ENCODE assay signal across 20 mouse cellular contexts in the genomic region with DNA sequence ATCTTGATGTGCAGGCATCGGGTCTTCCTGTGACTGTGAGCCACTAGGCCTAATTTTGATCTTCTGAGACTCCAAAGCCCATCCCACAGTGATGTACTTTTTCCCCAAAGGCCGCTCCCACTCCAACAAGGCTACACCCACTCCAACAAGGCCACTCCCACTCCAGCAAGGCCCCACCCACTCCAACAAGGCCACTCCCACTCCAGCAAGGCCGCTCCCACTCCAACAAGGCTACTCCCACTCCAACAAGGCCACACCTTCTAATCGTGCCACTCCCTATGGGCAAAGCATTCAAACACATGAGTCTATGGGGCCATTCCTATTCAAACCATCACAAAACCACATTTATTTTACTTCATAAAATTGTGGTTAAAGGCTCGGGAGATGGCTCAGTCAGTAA.
DNase-seq lines count a peak whose midpoint lies in the region; ATAC-seq and TF ChIP-seq lines count a peak whose summit lies in the region.
"Had no signal": no experiment of that assay in that cellular context is flagged by ENCODE, and none has a peak within 500 bp of the region (broad histone marks: within the 10 kb centered on the region; RNA-seq: fewer than 3 reads in every experiment).

No protein-coding gene starts in this region.

- no peak overlapping the region for H3K4me2 ChIP-seq in liver, postnatal 0 days (ENCODE audit: low read depth, low read length)
- no peak overlapping the region for H3K4me2 ChIP-seq in liver, embryonic 14.5 days (ENCODE audit: low read depth)
- H3K4me2 ChIP-seq in forebrain, embryonic 14.5 days (ENCODE audit: low read length): no peak overlapping the region
- no peak overlapping the region for H3K4me2 ChIP-seq in forebrain, embryonic 15.5 days (replicated peaks)
- H3K4me2 ChIP-seq: embryonic facial prominence, embryonic 15.5 days; heart, embryonic 13.5 days; hindbrain, embryonic 15.5 days had no signal

- no peak for TF ChIP-seq CTCF in liver, postnatal 0 days (IDR thresholded peaks at IDR 0.05; ENCODE audit: low read depth)
- no peak for TF ChIP-seq CTCF in liver, embryonic 14.5 days (IDR thresholded peaks at IDR 0.05; ENCODE audit: low read depth)

- no peak overlapping the region for H3K4me3 ChIP-seq in liver, postnatal 0 days (ENCODE audit: low read depth, low read length)
- no peak overlapping the region for H3K4me3 ChIP-seq in liver, embryonic 14.5 days (ENCODE audit: insufficient read depth in 1 of 2, low read depth in 2 of 2, low read length in 2 of 2)
- H3K4me3 ChIP-seq in forebrain, embryonic 14.5 days (ENCODE audit: low read depth, low read length): no peak overlapping the region
- no peak overlapping the region for H3K4me3 ChIP-seq in forebrain, embryonic 15.5 days
- H3K4me3 ChIP-seq: embryonic facial prominence, embryonic 15.5 days; erythroblast, embryonic 14.5 days; gastrocnemius, adult 2 months; heart, embryonic 13.5 days; hindbrain, embryonic 15.5 days had no signal

- no peak for ATAC-seq in liver, postnatal 0 days
- peak; percentile 61; the same call in 1 of the 2 replicates for ATAC-seq in erythroid progenitor cell, adult 5-6 weeks (replicated peaks; ENCODE audit: low FRiP score, poor library complexity, severe bottlenecking)
- ATAC-seq in liver, embryonic 14.5 days (ENCODE audit: insufficient read depth): peak; percentile 53; the same call in 1 of the 2 replicates
- ATAC-seq in forebrain, embryonic 14.5 days: no peak
- no peak for ATAC-seq in forebrain, embryonic 15.5 days (replicated peaks)
- ATAC-seq in CD4-positive, CD25-positive, alpha-beta regulatory T cell, adult 4 months: no peak

- H3K4me1 ChIP-seq in liver, postnatal 0 days (ENCODE audit: insufficient read depth): no peaks in the 10 kb centered on the region
- no peaks in the 10 kb centered on the region; a peak in 1 of 4 replicates for H3K4me1 ChIP-seq in liver, embryonic 14.5 days (replicated peaks; ENCODE audit: control insufficient read depth in 2 of 2, insufficient read depth in 2 of 2, low read length in 1 of 2)
- H3K4me1 ChIP-seq in forebrain, embryonic 14.5 days (ENCODE audit: control insufficient read depth, insufficient read depth, low read length): no peaks in the 10 kb centered on the region
- H3K4me1 ChIP-seq in forebrain, embryonic 15.5 days: no peaks in the 10 kb centered on the region
- H3K4me1 ChIP-seq: heart, embryonic 13.5 days had no signal

- WGBS in liver, postnatal 0 days (ENCODE audit: insufficient replicate concordance): 86% methylated on average over 5 of the region's 5 CpGs
- 77% methylated on average over 5 of the region's 5 CpGs for WGBS in liver, embryonic 14.5 days (ENCODE audit: insufficient replicate concordance)
- 93% methylated on average over 5 of the region's 5 CpGs for WGBS in forebrain, embryonic 14.5 days
- 91% methylated on average over 5 of the region's 5 CpGs for WGBS in forebrain, embryonic 15.5 days

- no peak overlapping the region for H3K27ac ChIP-seq in liver, postnatal 0 days (ENCODE audit: low read depth)
- no peak overlapping the region for H3K27ac ChIP-seq in liver, embryonic 14.5 days
- no peak overlapping the region for H3K27ac ChIP-seq in forebrain, embryonic 14.5 days (ENCODE audit: low read depth, low read length)
- no peak overlapping the region for H3K27ac ChIP-seq in forebrain, embryonic 15.5 days (replicated peaks)
- H3K27ac ChIP-seq: embryonic facial prominence, embryonic 15.5 days; gastrocnemius, adult 2 months; heart, embryonic 13.5 days; hindbrain, embryonic 15.5 days had no signal

- H3K27me3 ChIP-seq in liver, postnatal 0 days (ENCODE audit: insufficient read depth, low read length): no peaks in the 10 kb centered on the region
- no peaks in the 10 kb centered on the region for H3K27me3 ChIP-seq in liver, embryonic 14.5 days (ENCODE audit: control insufficient read depth, insufficient read depth, low read length)
- H3K27me3 ChIP-seq in forebrain, embryonic 14.5 days (replicated peaks; ENCODE audit: control insufficient read depth, insufficient read depth, low read length): no peaks in the 10 kb centered on the region
- H3K27me3 ChIP-seq in forebrain, embryonic 15.5 days: no peaks in the 10 kb centered on the region
- H3K27me3 ChIP-seq: CH12.LX; embryonic facial prominence, embryonic 15.5 days; hindbrain, embryonic 15.5 days had no signal

- H3K36me3 ChIP-seq in liver, postnatal 0 days (replicated peaks; ENCODE audit: insufficient read depth, low read length): no peaks in the 10 kb centered on the region
- no peaks in the 10 kb centered on the region for H3K36me3 ChIP-seq in liver, embryonic 14.5 days (replicated peaks; ENCODE audit: control insufficient read depth, insufficient read depth, low read depth)
- H3K36me3 ChIP-seq in forebrain, embryonic 14.5 days (ENCODE audit: control insufficient read depth, insufficient read depth, low read length): no peaks in the 10 kb centered on the region
- H3K36me3 ChIP-seq in forebrain, embryonic 15.5 days: no peaks in the 10 kb centered on the region
- H3K36me3 ChIP-seq: embryonic facial prominence, embryonic 15.5 days; heart, embryonic 13.5 days; hindbrain, embryonic 15.5 days had no signal

- peak; percentile 54 for DNase-seq in liver
- DNase-seq in liver, postnatal 0 days: no peak
- no peak for DNase-seq in liver, embryonic 14.5 days (ENCODE audit: low read depth in 3 of 3, low spot score in 3 of 3)
- DNase-seq in forebrain, embryonic 14.5 days (ENCODE audit: low spot score): no peak
- DNase-seq: adrenal gland, postnatal 10 days; cerebellum, adult 11 months; cerebellum, adult 8-10 months; cerebellum, postnatal 14 days; embryo, embryonic 11 days; gastrocnemius, adult 2 months; gastrocnemius, postnatal 25 days; heart, postnatal 36 days had no signal

- H3K9me3 ChIP-seq in liver, postnatal 0 days (ENCODE audit: low read length): no peaks in the 10 kb centered on the region
- no peaks in the 10 kb centered on the region for H3K9me3 ChIP-seq in liver, embryonic 14.5 days (ENCODE audit: control insufficient read depth, low read length)
- H3K9me3 ChIP-seq in forebrain, embryonic 14.5 days (replicated peaks; ENCODE audit: control insufficient read depth, low read length): no peaks in the 10 kb centered on the region
- no peaks in the 10 kb centered on the region for H3K9me3 ChIP-seq in forebrain, embryonic 15.5 days
- H3K9me3 ChIP-seq: embryonic facial prominence, embryonic 15.5 days; hindbrain, embryonic 15.5 days had no signal

- no peak for TF ChIP-seq EP300 in liver, postnatal 0 days (IDR thresholded peaks at IDR 0.05; ENCODE audit: low read depth)
- TF ChIP-seq EP300 in liver, embryonic 14.5 days (IDR thresholded peaks at IDR 0.05; ENCODE audit: low read depth): no peak

- no peak overlapping the region for H3K9ac ChIP-seq in liver, postnatal 0 days (replicated peaks)
- H3K9ac ChIP-seq in liver, embryonic 14.5 days (replicated peaks): no peak overlapping the region
- H3K9ac ChIP-seq in forebrain, embryonic 14.5 days (ENCODE audit: low read length): no peak overlapping the region
- no peak overlapping the region for H3K9ac ChIP-seq in forebrain, embryonic 15.5 days (replicated peaks)
- H3K9ac ChIP-seq: embryonic facial prominence, embryonic 15.5 days; heart, embryonic 13.5 days; hindbrain, embryonic 15.5 days had no signal

Comparison
In these comparisons a context has a peak if more than half of its experiments do, and no peak if none do; other contexts are left out.
1. ATAC-seq: peak in erythroid progenitor cell, adult 5-6 weeks (single experiment) and liver, embryonic 14.5 days (single experiment); none in liver, postnatal 0 days (single experiment), forebrain, embryonic 14.5 days (single experiment), forebrain, embryonic 15.5 days (single experiment) and CD4-positive, CD25-positive, alpha-beta regulatory T cell, adult 4 months (single experiment).